Mouse (Mus musculus): Measurements from ENCODE around the gene Adra1b. TPM values are rescaled to one million over a fixed set of nuclear protein-coding genes. Genes with fewer than 3 reads are reported as not detected.
A peak's percentile ranks its signal among the peaks of the same experiment; 100 is the strongest.

Adra1b gene
- polyA plus RNA-seq, 1 experiment from 2014 or later: 2.4 TPM

- Histone ChIP-seq H3K27me3 (replicated peaks) (peaks cover 50% of the 10 kb centered on the region), H3K4me1 (no peaks in the 10 kb centered on the region), H3K9ac (no peak overlapping the region), H3K27ac (no peak overlapping the region), H3K4me2 (peak overlapping the region; percentile 59), H3K36me3 (no peaks in the 10 kb centered on the region), H3K9me3 (replicated peaks) (no peaks in the 10 kb centered on the region), H3K4me3 (peak overlapping the region; percentile 46)
- ATAC-seq: peak; percentile 57
- 5% methylated on average over 64 of the region's 68 CpGs for WGBS (ENCODE audit: insufficient replicate concordance)
Measured at GRCm38 (mm10) chr11:43835880-43836740, 64.9 kb downstream of the Adra1b start.

GRCm38 (mm10) chr11:43835456-43835855 lies 65.6 kb downstream of the Adra1b start:
- no peak for ATAC-seq
- Histone ChIP-seq H3K4me3 (no peak overlapping the region), H3K36me3 (no peaks in the 10 kb centered on the region), H3K27me3 (replicated peaks) (peaks cover 50% of the 10 kb centered on the region), H3K27ac (no peak overlapping the region), H3K9ac (no peak overlapping the region), H3K9me3 (replicated peaks) (no peaks in the 10 kb centered on the region), H3K4me1 (no peaks in the 10 kb centered on the region), H3K4me2 (no peak overlapping the region)
- WGBS (ENCODE audit: insufficient replicate concordance): 75% methylated on average over 15 of the region's 15 CpGs

GRCm38 (mm10) chr11:43834531-43834930 lies 66.5 kb downstream of the Adra1b start:
- no peak overlapping the region for H3K27ac ChIP-seq
- H3K9ac ChIP-seq: no peak overlapping the region
- H3K4me3 ChIP-seq: no peak overlapping the region
- no peaks in the 10 kb centered on the region for H3K4me1 ChIP-seq
- no peaks in the 10 kb centered on the region for H3K9me3 ChIP-seq (replicated peaks)
- 57% methylated on average over 11 of the region's 11 CpGs for WGBS (ENCODE audit: insufficient replicate concordance)
- H3K4me2 ChIP-seq: no peak overlapping the region
- no peak for ATAC-seq
- no peaks in the 10 kb centered on the region for H3K36me3 ChIP-seq
- peaks cover 50% of the 10 kb centered on the region for H3K27me3 ChIP-seq (replicated peaks)

GRCm38 (mm10) chr11:43831530-43831929 lies 69.5 kb downstream of the Adra1b start:
- Histone ChIP-seq H3K4me1 (no peaks in the 10 kb centered on the region), H3K9me3 (replicated peaks) (no peaks in the 10 kb centered on the region), H3K36me3 (no peaks in the 10 kb centered on the region), H3K27ac (no peak overlapping the region), H3K4me3 (no peak overlapping the region), H3K27me3 (replicated peaks) (peaks cover 32% of the 10 kb centered on the region), H3K9ac (no peak overlapping the region), H3K4me2 (no peak overlapping the region)
- no peak for ATAC-seq
- 51% methylated on average over 4 of the region's 4 CpGs for WGBS (ENCODE audit: insufficient replicate concordance)

GRCm38 (mm10) chr11:43826769-43827168 lies 74.2 kb downstream of the Adra1b start:
- ATAC-seq: no peak
- H3K4me2 ChIP-seq: no peak overlapping the region
- no peaks in the 10 kb centered on the region for H3K4me1 ChIP-seq
- no peaks in the 10 kb centered on the region for H3K27me3 ChIP-seq (replicated peaks)
- H3K27ac ChIP-seq: no peak overlapping the region
- H3K9ac ChIP-seq: no peak overlapping the region
- H3K36me3 ChIP-seq: no peaks in the 10 kb centered on the region
- 69% methylated on average over 4 of the region's 4 CpGs for WGBS (ENCODE audit: insufficient replicate concordance)
- no peak overlapping the region for H3K4me3 ChIP-seq
- H3K9me3 ChIP-seq (replicated peaks): no peaks in the 10 kb centered on the region

GRCm38 (mm10) chr11:43823349-43823748 lies 77.7 kb downstream of the Adra1b start:
- no peaks in the 10 kb centered on the region for H3K9me3 ChIP-seq (replicated peaks)
- ATAC-seq: no peak
- H3K9ac ChIP-seq: no peak overlapping the region
- H3K4me3 ChIP-seq: no peak overlapping the region
- H3K27me3 ChIP-seq (replicated peaks): no peaks in the 10 kb centered on the region
- H3K27ac ChIP-seq: no peak overlapping the region
- H3K4me1 ChIP-seq: no peaks in the 10 kb centered on the region
- H3K4me2 ChIP-seq: no peak overlapping the region
- WGBS (ENCODE audit: insufficient replicate concordance): 50% methylated on average over 5 of the region's 5 CpGs
- no peaks in the 10 kb centered on the region for H3K36me3 ChIP-seq

- Histone ChIP-seq H3K27ac (no peak overlapping the region), H3K9ac (no peak overlapping the region), H3K4me1 (no peaks in the 10 kb centered on the region), H3K4me2 (no peak overlapping the region), H3K9me3 (replicated peaks) (no peaks in the 10 kb centered on the region), H3K36me3 (no peaks in the 10 kb centered on the region), H3K4me3 (no peak overlapping the region), H3K27me3 (replicated peaks) (no peaks in the 10 kb centered on the region)
- 51% methylated on average over 11 of the region's 11 CpGs for WGBS (ENCODE audit: insufficient replicate concordance)
- ATAC-seq: no peak
Measured at GRCm38 (mm10) chr11:43820552-43821460, 80.2 kb downstream of the Adra1b start.

GRCm38 (mm10) chr11:43817368-43817923 lies 83.6 kb downstream of the Adra1b start:
- H3K9me3 ChIP-seq (replicated peaks): no peaks in the 10 kb centered on the region
- no peak overlapping the region for H3K27ac ChIP-seq
- no peaks in the 10 kb centered on the region for H3K27me3 ChIP-seq (replicated peaks)
- H3K9ac ChIP-seq: no peak overlapping the region
- no peak overlapping the region for H3K4me2 ChIP-seq
- no peaks in the 10 kb centered on the region for H3K4me1 ChIP-seq
- no peak overlapping the region for H3K4me3 ChIP-seq
- no peaks in the 10 kb centered on the region for H3K36me3 ChIP-seq
- 63% methylated on average over 9 of the region's 9 CpGs for WGBS (ENCODE audit: insufficient replicate concordance)
- no peak for ATAC-seq

- no peak overlapping the region for H3K4me2 ChIP-seq
- H3K36me3 ChIP-seq: no peaks in the 10 kb centered on the region
- no peak for ATAC-seq
- 47% methylated on average over 5 of the region's 5 CpGs for WGBS (ENCODE audit: insufficient replicate concordance)
- H3K9ac ChIP-seq: no peak overlapping the region
- H3K27ac ChIP-seq: no peak overlapping the region
- H3K27me3 ChIP-seq (replicated peaks): no peaks in the 10 kb centered on the region
- no peak overlapping the region for H3K4me3 ChIP-seq
- H3K9me3 ChIP-seq (replicated peaks): no peaks in the 10 kb centered on the region
- H3K4me1 ChIP-seq: no peaks in the 10 kb centered on the region
Measured at GRCm38 (mm10) chr11:43812535-43812934, 88.5 kb downstream of the Adra1b start.

- 63% methylated on average over 5 of the region's 5 CpGs for WGBS (ENCODE audit: insufficient replicate concordance)
- H3K9me3 ChIP-seq (replicated peaks): no peaks in the 10 kb centered on the region
- no peak overlapping the region for H3K4me3 ChIP-seq
- no peaks in the 10 kb centered on the region for H3K4me1 ChIP-seq
- no peak overlapping the region for H3K4me2 ChIP-seq
- H3K9ac ChIP-seq: no peak overlapping the region
- H3K27me3 ChIP-seq (replicated peaks): no peaks in the 10 kb centered on the region
- ATAC-seq: no peak
- no peak overlapping the region for H3K27ac ChIP-seq
- H3K36me3 ChIP-seq: no peaks in the 10 kb centered on the region
Measured at GRCm38 (mm10) chr11:43807732-43808131, 93.3 kb downstream of the Adra1b start.

- Histone ChIP-seq H3K27me3 (replicated peaks) (no peaks in the 10 kb centered on the region), H3K27ac (no peak overlapping the region), H3K36me3 (no peaks in the 10 kb centered on the region), H3K4me2 (no peak overlapping the region), H3K4me3 (no peak overlapping the region), H3K9ac (no peak overlapping the region), H3K4me1 (no peaks in the 10 kb centered on the region), H3K9me3 (replicated peaks) (no peaks in the 10 kb centered on the region)
- WGBS (ENCODE audit: insufficient replicate concordance): 60% methylated on average over 8 of the region's 8 CpGs
- ATAC-seq: no peak
Measured at GRCm38 (mm10) chr11:43795992-43796391, 105.0 kb downstream of the Adra1b start.

GRCm38 (mm10) chr11:43790446-43790845 lies 110.6 kb downstream of the Adra1b start:
- Histone ChIP-seq H3K4me1 (no peaks in the 10 kb centered on the region), H3K36me3 (no peaks in the 10 kb centered on the region), H3K4me3 (no peak overlapping the region), H3K9ac (no peak overlapping the region), H3K27me3 (replicated peaks) (no peaks in the 10 kb centered on the region), H3K9me3 (replicated peaks) (no peaks in the 10 kb centered on the region), H3K4me2 (no peak overlapping the region), H3K27ac (no peak overlapping the region)
- no peak for ATAC-seq
- whole genome bisulfite sequencing (ENCODE audit: insufficient replicate concordance): 68% methylated on average over 6 of the region's 6 CpGs

All from liver, embryonic 12.5 days (tissue).